Mouse (Mus musculus): ENCODE measurements around the gene Gpm6b.
A peak's percentile ranks its signal among the peaks of the same experiment; 100 is the strongest.

Gene Gpm6b

DNA sequence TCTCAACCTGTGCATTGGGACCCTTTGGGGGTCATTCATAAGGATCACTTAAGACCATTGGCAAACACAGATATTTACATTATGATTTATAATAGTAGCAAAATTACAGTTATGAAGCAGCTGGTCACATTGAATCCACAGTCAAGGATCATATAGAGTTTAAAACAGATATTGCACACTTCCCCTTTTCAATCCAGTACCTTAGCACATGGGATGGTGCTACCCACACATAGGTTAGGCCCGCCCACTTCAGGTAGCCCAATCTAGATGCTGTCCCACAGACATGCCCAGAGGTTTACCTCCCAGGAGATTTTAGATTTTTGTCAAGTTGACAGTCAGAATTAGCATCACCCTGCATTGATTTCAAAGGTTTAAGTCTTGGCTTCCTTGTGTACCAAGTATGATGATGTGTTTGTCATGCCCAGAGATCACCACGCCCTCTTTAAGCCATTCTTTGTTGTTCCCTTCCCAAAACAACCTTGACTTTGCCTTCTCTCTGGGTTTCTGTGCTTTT is 121.3 kb downstream of the Gpm6b start:
- no peak for DNase-seq

DNA sequence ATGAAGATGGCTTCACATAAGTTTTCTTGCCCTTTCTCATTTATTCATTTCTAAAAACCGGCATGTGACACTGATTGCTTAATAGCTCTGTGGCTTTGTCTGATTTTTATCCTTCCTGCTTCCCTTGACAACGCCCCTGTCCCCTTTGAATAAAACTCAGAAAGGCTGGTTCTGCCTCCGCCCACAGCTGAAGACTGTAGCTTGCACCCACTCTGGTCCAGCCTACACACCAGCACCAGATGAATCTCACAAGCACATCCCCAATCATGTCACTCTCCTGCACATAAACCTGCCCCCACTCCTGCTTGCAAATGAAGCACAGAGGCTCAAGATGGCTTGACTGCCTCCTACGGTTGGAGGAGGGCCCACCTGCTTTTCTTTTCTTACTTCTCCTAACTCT is 121.7 kb downstream of the Gpm6b start:
- no peak for DNase-seq

DNA sequence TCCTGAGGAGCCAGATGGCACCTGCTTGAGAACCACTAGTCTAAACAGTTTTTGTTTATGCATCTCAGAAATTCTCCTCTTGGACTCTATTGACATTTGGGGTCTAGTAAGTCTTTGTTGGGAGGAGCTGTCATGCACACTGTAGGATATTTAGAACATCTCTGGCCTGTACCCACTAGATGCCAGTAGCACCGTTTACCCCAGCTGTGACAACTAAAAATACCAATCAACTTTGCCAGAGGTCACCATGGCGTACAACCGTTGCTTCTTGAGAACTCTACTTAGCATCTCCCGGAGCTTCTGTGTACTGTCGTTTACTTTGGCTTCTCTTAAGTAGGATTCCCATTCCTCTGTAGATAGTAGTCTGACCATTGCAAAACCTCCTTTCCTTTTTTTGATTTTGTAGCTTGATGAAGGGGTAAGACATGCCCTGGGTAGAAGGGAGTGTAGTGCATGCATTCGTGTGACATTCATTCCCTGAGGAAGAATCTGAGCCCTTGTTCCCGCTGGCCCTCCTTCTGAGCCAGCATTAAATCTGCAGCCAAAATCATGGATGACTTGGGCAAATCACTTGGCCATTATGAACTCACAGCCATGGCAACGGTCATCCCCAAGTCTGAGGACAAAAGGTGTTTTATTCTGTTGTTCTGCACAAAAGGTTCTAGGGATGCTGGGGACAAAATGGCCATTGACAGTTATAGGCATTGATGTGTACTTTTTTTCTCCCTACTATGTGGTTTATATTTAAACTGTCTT is 126.9 kb downstream of the Gpm6b start:
- peak; percentile 11 for DNase-seq

DNA sequence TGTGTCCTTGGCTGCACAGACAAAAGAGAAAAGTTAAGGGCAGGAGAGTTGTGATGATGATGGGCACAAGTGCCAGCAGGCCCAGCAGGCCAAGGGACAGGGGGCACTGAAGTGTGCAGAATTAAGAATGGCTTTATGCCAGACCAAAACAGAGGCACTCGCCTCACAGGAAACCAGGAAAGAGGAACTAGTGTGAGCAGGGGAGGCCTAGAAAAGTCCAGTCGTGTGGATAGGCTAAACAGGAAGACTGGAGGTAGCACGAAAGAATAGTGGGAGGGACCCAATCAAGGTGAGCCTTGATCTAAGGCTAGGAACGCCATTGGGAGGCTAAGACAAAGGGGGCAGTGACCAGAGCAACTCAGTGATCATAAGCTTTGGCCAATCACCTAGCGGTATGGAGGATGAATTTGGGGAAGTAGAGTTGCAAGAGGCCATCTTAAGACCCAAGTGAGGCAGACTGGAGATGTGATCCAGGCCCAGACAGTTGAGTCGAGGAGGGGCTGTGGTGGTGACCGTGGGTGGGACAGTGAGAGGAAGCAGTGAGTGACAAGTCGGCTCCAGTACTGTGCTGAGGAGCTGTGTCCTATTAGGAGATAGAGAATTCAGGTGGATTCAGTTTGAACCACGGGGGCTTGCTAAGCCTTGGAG is 138.1 kb downstream of the Gpm6b start:
- DNase-seq = no peak

DNA sequence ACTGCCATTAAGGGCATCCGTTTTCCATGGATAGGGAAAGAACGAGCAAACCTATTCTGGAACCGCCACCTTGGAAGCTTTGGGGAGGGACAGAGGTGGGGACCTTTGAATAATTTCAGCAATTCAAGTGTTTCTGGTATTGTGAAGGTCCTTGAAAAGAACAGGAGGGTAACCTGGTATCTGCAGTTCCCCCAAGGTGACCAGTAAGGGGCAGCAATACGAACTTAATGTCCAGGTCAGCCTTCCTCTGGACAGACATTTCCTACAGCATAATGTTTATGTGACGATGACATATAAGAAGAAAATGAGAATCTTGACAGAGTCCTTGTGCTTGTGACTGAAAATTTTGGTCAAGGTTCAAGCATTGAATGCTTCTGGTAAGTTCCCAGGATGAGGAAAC is 139.9 kb downstream of the Gpm6b start:
- DNase-seq = no peak

DNA sequence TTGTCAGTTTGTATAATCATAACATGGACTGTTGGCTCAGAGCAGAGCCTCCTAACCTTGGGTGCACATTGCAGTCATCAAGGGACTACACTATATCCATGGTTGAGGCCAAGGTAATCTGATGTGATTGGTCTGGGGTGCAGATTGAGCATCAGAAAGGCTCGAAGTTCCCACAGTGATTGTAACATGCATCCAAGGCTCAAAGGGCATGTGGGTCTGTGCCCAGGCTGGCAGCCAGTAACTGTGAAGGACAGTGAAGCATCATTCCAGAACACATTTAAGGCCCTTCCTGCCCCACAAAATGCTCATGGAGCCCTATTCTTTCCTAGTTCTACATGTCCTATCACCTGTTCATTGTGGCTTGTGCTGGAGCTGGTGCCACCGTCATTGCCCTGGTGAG is 144.9 kb downstream of the Gpm6b start:
- DNase-seq = no peak

DNA sequence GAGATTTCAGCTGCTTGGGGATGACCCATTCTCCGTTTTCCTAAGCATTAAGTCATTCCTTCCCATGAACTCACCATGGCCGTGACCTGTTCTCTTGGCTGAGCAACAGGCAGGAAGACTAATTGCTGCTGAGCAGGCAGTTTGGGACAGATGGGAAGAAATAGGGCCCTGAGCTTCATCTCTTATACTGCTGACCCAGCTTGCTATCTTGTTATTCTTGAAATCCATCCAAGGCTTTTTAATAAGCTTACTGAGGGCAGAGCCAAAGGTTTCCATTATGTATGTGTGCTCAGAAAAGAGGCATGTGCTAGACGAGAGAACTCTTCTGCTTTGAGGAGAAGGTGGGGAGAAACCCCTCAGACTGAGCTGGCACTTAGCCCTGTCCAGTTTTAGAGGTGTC is 146.2 kb downstream of the Gpm6b start:
- peak; percentile 2 for DNase-seq

DNA sequence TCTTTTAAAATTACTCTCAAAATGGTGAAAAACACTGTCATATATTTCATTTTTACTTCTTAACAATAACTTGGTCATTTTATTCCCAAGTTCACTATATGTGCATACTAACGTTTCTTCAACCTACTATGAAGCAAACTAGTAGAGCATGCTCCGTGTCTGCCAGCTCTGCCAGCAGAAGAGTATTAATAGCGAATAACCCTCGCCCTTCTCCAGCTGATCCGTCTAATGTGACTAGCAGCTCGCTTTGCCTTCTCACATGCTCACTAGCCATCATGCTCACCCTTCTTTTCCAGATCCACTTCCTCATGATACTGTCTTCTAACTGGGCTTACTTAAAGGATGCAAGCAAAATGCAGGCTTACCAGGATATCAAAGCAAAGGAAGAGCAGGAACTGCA is 147.9 kb downstream of the Gpm6b start:
- no peak for DNase-seq

DNA sequence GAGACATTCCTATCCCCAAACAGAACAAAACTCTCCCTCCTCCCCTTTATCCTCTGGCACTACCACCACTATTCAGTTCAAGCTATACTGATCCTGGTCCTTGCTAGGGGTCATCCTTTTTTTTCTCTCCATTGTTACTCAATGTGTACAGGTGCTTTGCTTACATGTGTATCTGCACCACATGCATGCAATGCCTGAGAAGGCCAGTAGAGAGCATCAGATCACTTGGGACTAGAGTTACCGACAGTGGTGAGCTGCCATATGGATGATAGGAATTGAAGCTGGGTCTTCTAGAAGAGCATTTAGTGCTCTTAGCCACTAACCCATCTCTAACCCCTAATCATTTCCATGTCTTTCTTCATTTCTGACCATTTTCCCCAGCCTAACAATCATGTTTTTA is 155.0 kb downstream of the Gpm6b start:
- no peak for DNase-seq

DNA sequence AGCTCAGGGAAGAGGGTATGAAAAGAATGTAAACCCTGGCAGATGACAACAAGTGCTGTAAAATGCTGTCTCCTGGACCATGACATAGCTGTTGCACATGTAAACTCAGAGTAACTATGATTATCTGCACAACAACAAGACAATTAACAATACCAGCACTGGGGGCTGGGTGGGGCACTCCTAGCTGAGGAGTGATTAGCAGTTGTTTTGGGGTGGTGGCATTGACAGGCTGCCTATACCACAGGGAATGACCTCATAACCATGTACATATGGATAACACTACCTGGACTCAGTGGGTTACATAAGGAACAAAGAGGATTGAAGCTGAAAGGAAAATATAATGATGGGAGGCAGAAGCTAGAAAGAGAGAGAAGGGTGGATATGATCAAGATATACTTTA is 169.2 kb downstream of the Gpm6b start:
- DNase-seq = no peak

DNA sequence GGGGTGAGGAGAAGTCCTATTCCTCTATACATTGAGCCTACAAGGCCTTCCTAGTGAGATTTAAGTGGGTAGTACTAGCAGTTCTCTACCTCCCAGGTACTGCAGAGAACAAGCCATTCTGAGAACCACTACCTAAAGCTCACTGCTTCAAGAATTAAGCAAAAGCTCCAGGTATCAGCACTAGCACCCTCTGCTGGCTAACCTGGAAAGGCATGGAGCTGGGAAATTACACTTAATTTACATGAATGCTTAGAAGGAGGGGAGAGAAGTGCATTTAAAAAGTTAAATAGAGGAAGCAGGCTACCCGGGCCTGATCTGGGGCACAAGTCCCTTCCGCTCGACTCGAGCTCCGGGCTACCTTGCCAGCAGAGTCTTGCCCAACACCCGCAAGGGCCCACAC is 177.5 kb downstream of the Gpm6b start:
- peak; percentile 29 for DNase-seq

DNA sequence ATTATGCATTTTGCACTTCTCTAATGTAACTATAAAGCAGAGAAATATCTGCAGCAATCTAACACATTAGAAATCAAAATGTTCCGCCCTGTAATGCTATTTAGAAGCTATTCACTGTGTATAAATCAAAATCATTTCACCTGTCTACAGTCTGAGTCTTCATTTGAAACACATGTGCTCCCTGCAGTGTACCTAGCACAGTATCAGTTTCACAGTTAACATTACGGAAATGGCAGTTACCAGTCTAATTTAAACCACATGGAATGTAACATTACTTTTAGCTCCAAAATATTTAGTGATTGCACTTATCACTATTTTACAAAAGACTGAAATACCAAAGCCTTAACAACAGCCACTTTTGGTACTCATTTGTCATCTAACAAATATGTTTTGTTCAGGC is 196.1 kb downstream of the Gpm6b start:
- peak; percentile 22 for DNase-seq

Data from embryo, embryonic 11 days (tissue).